Mouse (Mus musculus): Measurements from ENCODE around the gene Pdlim7. TPM values are rescaled to one million over a fixed set of nuclear protein-coding genes. Genes with fewer than 3 reads are reported as not detected.

Gene Pdlim7
- polyA plus RNA-seq, 1 experiment, result 89.6 TPM

- TF ChIP-seq POLR2A (IDR thresholded peaks at IDR 0.05; ENCODE audit: borderline replicate concordance, control insufficient read depth, low read depth, low read length) (peak; percentile 11; the same call in 1 of the 2 replicates), CTCF (IDR thresholded peaks at IDR 0.05; ENCODE audit: control insufficient read depth, insufficient read depth, low read length) (0 out of 2 replicates have a peak, but pooled peaks have one; percentile 1)
- peak overlapping the region; percentile 83 for H3K4me3 ChIP-seq (replicated peaks; ENCODE audit: control insufficient read depth, low read depth, low read length)
- WGBS, result 49% methylated on average over 16 of the region's 16 CpGs
- peak overlapping the region; percentile 97 for H3K27ac ChIP-seq (ENCODE audit: control insufficient read depth, insufficient read depth, low read depth, low read length, poor library complexity)
- peaks cover 18% of the 10 kb centered on the region for H3K4me1 ChIP-seq (ENCODE audit: control insufficient read depth, insufficient read depth, low read length)
These were observed 13.7 kb upstream of the Pdlim7 start for GRCm38 (mm10) chr13:55527212-55527611.

DNA sequence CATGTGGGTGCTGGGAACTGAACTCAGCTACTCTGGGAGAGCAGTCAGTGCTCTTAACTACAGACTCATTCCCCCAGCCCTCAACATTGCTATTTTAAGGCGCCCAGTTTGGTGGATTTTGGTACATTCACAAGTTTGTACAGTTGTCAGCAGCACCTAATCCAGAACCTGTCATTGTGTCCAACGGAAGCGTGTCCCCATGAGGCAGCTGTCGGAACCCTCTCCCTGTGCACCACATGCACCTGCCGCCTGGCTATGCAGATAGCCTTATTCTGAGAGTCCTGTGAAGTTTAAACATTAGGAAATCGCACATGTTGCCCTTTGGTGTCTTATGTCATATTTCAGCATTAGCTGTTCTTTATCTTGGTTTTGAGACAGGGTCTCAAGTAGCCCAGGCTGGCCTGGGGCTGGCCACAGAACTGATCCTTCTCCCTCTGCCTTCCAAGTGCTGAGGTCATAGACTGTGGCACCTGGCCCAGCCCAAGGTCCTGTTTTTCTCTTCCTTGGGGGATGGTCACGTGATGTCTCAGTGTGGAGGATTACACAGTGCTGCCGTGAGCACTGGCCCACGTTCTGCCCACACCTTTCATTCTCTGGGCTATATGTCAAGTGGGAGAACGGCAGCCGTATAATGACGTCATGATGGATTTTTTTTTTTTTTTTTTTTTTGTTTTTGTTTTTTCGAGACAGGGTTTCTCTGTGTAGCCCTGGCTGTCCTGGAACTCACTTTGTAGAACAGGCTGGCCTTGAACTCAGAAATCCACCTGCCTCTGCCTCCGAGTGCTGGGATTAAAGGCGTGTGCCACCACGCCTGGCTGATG is 12.5 kb upstream of the Pdlim7 start:
- Histone ChIP-seq H3K27ac (ENCODE audit: control insufficient read depth, insufficient read depth, low read depth, low read length, poor library complexity) (no peak overlapping the region), H3K4me1 (ENCODE audit: control insufficient read depth, insufficient read depth, low read length) (peaks cover 17% of the 10 kb centered on the region), H3K4me3 (replicated peaks; ENCODE audit: control insufficient read depth, low read depth, low read length) (no peak overlapping the region)
- WGBS, result 40% methylated on average over 16 of the region's 16 CpGs
- TF ChIP-seq POLR2A (IDR thresholded peaks at IDR 0.05; ENCODE audit: borderline replicate concordance, control insufficient read depth, low read depth, low read length) (no peak), CTCF (IDR thresholded peaks at IDR 0.05; ENCODE audit: control insufficient read depth, insufficient read depth, low read length) (no peak)

DNA sequence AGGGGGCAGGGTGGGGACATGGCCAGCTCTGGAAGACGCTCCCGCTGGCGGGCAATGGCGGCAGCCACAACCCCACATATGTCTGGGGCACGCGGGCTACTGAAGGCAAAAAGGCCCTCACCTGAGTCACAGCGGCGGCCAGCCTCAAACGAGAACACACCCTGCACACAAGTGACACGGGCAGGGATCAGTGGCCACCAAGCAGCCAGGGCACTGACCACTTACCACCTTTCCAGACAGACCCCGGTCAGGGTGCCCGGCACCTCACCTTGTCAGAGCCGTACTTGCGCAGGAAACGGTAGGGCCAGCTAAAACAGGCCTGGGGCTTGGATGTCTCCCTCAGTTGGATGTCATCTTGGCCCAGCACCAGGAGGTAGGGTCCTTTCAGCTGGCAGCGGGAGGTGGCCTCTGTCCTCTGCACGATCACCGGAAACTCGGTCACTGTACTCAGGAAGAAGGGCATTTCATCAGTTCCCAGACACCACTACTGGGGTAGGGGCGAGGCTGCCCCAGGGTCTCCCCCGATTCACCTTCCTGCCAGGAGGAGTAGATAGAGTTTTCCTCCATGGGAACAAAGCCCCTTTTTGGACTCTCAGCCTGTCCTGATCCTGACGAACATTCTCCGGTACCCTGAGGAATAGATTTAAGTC is 10.6 kb upstream of the Pdlim7 start:
- TF ChIP-seq CTCF (IDR thresholded peaks at IDR 0.05; ENCODE audit: control insufficient read depth, insufficient read depth, low read length) (no peak), POLR2A (IDR thresholded peaks at IDR 0.05; ENCODE audit: borderline replicate concordance, control insufficient read depth, low read depth, low read length) (no peak)
- Histone ChIP-seq H3K4me1 (ENCODE audit: control insufficient read depth, insufficient read depth, low read length) (peaks cover 5% of the 10 kb centered on the region; the same call in 1 of the 2 replicates), H3K27ac (ENCODE audit: control insufficient read depth, insufficient read depth, low read depth, low read length, poor library complexity) (no peak overlapping the region), H3K4me3 (replicated peaks; ENCODE audit: control insufficient read depth, low read depth, low read length) (no peak overlapping the region)
- 83% methylated on average over 23 of the region's 23 CpGs for WGBS

DNA sequence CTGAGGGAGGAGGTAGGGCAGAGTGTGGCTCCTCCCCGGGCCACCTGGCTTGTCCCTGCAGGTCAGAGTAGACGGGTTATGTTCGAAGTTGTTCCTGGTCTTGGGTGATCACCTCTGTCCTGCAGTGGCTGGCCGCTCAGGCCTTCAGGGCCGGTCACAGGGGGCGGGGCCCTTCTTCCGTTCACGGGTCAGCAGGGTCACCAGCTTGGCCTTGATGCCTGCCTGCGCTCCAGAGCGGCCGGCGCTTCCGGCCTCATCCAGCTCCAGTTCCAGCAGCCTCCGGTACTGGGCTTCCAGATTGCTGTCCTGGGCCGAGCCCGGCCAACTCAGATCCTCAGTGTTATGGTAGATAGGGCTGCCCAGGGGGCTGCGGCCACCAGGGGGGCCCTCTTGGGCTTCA is 9.8 kb upstream of the Pdlim7 start:
- Histone ChIP-seq H3K27ac (ENCODE audit: control insufficient read depth, insufficient read depth, low read depth, low read length, poor library complexity) (no peak overlapping the region), H3K4me3 (replicated peaks; ENCODE audit: control insufficient read depth, low read depth, low read length) (no peak overlapping the region), H3K4me1 (ENCODE audit: control insufficient read depth, insufficient read depth, low read length) (peaks cover 5% of the 10 kb centered on the region; the same call in 1 of the 2 replicates)
- TF ChIP-seq CTCF (IDR thresholded peaks at IDR 0.05; ENCODE audit: control insufficient read depth, insufficient read depth, low read length) (no peak), POLR2A (IDR thresholded peaks at IDR 0.05; ENCODE audit: borderline replicate concordance, control insufficient read depth, low read depth, low read length) (no peak)
- 93% methylated on average over 17 of the region's 17 CpGs for WGBS

GRCm38 (mm10) chr13:55522730-55523129 is 9.3 kb upstream of the Pdlim7 start:
- WGBS, result 80% methylated on average over 8 of the region's 8 CpGs
- TF ChIP-seq POLR2A (IDR thresholded peaks at IDR 0.05; ENCODE audit: borderline replicate concordance, control insufficient read depth, low read depth, low read length) (no peak), CTCF (IDR thresholded peaks at IDR 0.05; ENCODE audit: control insufficient read depth, insufficient read depth, low read length) (no peak)
- no peak overlapping the region for H3K27ac ChIP-seq (ENCODE audit: control insufficient read depth, insufficient read depth, low read depth, low read length, poor library complexity)

GRCm38 (mm10) chr13:55519606-55520005 is 6.1 kb upstream of the Pdlim7 start:
- Histone ChIP-seq H3K4me3 (replicated peaks; ENCODE audit: control insufficient read depth, low read depth, low read length) (no peak overlapping the region), H3K27ac (ENCODE audit: control insufficient read depth, insufficient read depth, low read depth, low read length, poor library complexity) (no peak overlapping the region), H3K4me1 (ENCODE audit: control insufficient read depth, insufficient read depth, low read length) (no peaks in the 10 kb centered on the region)
- TF ChIP-seq POLR2A (IDR thresholded peaks at IDR 0.05; ENCODE audit: borderline replicate concordance, control insufficient read depth, low read depth, low read length) (no peak), CTCF (IDR thresholded peaks at IDR 0.05; ENCODE audit: control insufficient read depth, insufficient read depth, low read length) (no peak)
- 9% methylated on average over 4 of the region's 4 CpGs for WGBS

More at GRCm38 (mm10) chr13:55522730-55523129, 9.3 kb upstream of the Pdlim7 start:
- H3K4me1 ChIP-seq (ENCODE audit: control insufficient read depth, insufficient read depth, low read length), result peaks cover 5% of the 10 kb centered on the region; the same call in 1 of the 2 replicates
- H3K4me3 ChIP-seq (replicated peaks; ENCODE audit: control insufficient read depth, low read depth, low read length), result no peak overlapping the region

GRCm38 (mm10) chr13:55516955-55517354 is 3.5 kb upstream of the Pdlim7 start:
- Histone ChIP-seq H3K4me1 (ENCODE audit: control insufficient read depth, insufficient read depth, low read length) (no peaks in the 10 kb centered on the region; the same call in 1 of the 2 replicates), H3K27ac (ENCODE audit: control insufficient read depth, insufficient read depth, low read depth, low read length, poor library complexity) (no peak overlapping the region), H3K4me3 (replicated peaks; ENCODE audit: control insufficient read depth, low read depth, low read length) (no peak overlapping the region)
- WGBS, result 2% methylated on average over 5 of the region's 5 CpGs
- TF ChIP-seq POLR2A (IDR thresholded peaks at IDR 0.05; ENCODE audit: borderline replicate concordance, control insufficient read depth, low read depth, low read length), result no peak
- TF ChIP-seq CTCF (IDR thresholded peaks at IDR 0.05; ENCODE audit: control insufficient read depth, insufficient read depth, low read length), result peak; percentile 96

DNA sequence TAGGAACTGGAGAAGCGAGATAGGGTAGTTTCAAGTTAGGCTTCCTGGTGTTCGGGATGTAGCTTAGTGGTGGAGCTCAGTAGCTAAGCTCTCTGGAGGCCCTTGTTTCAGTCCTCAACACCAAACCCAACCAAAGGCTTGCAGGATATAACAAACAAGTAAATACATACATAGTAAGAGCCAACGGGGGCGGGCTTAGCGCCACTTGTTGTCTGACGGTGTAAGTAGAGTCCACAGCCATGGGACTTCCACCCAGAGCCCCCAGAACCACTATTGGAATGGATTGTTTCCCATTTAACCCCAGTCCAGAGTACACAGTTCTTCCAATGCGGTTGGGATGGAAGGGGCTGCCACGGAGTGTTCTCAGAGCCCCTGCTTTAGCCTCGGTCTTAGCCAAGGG is 352 bp upstream of the Pdlim7 start:
- peaks cover 6% of the 10 kb centered on the region for H3K4me1 ChIP-seq (ENCODE audit: control insufficient read depth, insufficient read depth, low read length)
- no peak overlapping the region for H3K27ac ChIP-seq (ENCODE audit: control insufficient read depth, insufficient read depth, low read depth, low read length, poor library complexity)
- 31% methylated on average over 9 of the region's 9 CpGs for WGBS
- TF ChIP-seq CTCF (IDR thresholded peaks at IDR 0.05; ENCODE audit: control insufficient read depth, insufficient read depth, low read length) (no peak), POLR2A (IDR thresholded peaks at IDR 0.05; ENCODE audit: borderline replicate concordance, control insufficient read depth, low read depth, low read length) (no peak)
- no peak overlapping the region for H3K4me3 ChIP-seq (replicated peaks; ENCODE audit: control insufficient read depth, low read depth, low read length)

All from bone marrow, adult 2 months (tissue).